Mouse (Mus musculus) spleen, embryonic (tissue): ENCODE results near the gene Dync1li1.

Experiments used
- CTCF ChIA-PET: fragments of 350-600 bp; sonication (Branson Sonifier 250); formaldehyde crosslinking; loops from one replicate; lab custom pipeline; 2022; lab: Charles Lee

Gene Dync1li1

DNA sequence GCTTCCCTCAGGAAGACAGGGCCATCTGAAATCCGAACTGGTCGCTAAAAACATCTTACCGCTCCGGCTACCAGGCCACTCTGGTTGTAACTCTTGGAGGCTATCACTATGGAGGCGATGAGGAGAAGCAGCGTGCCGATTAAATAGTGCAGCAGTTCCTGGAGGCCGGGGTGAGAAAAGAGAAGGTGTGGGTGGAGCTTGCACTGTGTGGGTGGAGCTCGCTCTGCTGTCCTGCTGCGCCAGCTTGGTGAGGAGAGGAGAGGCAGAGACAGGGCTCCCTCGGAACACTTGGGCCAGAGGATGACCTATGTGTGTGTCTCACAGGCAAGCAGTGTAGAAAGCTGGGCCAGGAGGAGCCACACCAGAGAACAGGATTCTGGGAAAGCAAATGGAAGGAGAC is 73.3 kb downstream of the Dync1li1 start:
- CTCF ChIA-PET, result interaction anchor here (0.6 to 1.5 kb wide), 2 partner anchors 8 to 169 kb away, joined by 7 read pairs; no protein-coding TSS in a partner anchor

DNA sequence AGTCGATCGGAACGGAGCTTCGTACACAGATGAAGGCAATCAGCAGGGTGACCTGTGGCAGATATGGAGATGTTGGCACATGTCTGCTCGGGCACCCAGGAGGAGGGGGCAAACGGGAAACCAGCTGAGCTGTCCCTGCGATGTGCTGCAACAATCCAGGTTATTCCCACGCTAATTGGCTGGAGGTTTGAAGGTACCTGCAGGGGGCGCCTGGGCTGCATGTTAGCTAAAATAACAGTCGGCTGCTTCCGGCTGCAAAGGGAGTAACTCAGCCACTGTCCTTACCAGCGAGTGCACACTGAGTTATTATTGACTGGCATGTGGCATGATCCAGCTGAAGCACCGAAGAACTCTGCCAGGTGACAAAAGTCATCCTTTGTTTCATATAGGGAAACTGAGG is 74.8 kb downstream of the Dync1li1 start:
- CTCF ChIA-PET, result interaction anchor here (1.5 kb wide), 1 partner anchor 10 kb away, joined by 7 read pairs; no protein-coding TSS in a partner anchor

DNA sequence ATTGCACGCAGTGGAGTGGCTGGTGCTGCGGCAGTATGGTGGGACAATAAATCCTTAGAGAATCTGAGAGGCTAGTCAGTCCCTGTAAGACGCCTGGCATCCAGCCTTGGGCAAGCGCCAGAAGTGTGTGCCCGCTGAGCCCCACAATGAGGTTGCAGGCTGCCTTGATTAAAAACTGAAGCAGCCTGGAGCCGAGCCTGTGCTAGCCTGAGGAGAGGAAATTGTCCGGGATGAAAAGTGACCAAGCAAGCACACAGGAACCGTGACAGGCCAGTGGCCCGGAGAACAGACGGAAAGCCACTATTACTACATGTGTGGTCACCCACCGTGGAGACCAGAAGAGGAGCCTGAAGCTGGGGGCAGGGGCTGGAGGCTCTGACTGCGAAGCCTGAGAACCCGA is 78.4 kb downstream of the Dync1li1 start:
- CTCF ChIA-PET, result no interaction called here

DNA sequence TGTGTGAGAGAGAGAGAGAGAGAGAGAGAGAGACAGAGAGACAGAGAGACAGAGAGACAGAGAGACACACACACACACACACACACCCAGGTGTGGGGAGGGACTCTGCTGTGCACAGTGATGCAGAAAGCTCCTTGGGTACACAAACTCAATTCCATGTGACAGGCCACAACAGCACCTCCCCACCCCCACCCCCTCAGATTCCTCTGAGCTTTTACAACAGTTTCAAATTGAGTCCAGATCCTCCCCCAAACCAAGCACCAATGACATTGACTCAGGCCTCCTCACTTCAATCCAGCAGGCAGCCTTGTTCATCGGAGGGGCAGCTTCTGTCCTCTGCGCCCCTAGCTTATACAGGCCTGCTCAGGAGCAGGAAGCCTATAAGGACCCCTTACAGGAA is 78.9 kb downstream of the Dync1li1 start:
- CTCF ChIA-PET, result interaction anchor here (0.7 kb wide), 1 partner anchor 12 kb away, joined by 3 read pairs; no protein-coding TSS in a partner anchor

DNA sequence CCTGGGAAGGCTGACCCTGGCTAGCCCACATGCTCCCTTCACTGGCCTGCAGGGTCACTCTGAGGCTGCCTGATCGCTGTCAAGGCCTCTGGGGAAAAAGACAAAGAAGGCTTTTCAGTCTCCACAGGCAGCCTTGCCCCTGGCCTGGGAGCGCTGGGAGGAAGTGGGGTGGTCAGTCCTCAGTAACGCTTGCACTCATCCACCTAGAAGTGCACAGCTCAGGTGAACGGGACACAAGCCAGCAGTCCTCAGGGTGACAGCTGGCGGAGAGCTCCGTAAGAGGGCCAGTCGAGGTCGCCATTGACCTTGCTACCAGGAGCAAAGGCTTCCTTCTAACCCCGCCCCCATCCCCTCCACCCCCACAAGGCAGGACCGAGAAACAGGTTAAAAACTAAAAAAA is 79.5 kb downstream of the Dync1li1 start:
- CTCF ChIA-PET, result interaction anchor here (0.7 kb wide), 1 partner anchor 13 kb away, joined by 3 read pairs; no protein-coding TSS in a partner anchor

DNA sequence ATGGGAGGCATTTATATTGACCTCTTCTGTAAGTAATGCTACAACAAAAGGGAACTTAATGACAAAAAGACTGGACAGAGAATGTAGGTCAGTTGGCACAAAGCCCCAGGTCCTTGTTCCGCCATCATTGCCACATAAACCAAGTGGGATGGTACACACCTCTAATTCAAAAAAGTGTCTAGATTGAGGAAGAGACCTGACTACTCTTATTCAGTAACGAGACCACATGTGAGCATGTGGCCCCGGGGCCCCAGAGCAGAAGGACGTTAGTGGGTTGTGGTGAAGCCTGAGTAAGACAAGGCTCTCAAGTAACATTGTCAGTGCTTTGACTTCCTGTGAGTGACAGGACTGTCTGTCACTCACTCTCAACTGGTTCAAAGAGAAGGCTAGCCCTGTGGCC is 81.6 kb downstream of the Dync1li1 start:
- CTCF ChIA-PET, result interaction anchor here (0.6 kb wide), 1 partner anchor 67 kb away, joined by 6 read pairs; no protein-coding TSS in a partner anchor

DNA sequence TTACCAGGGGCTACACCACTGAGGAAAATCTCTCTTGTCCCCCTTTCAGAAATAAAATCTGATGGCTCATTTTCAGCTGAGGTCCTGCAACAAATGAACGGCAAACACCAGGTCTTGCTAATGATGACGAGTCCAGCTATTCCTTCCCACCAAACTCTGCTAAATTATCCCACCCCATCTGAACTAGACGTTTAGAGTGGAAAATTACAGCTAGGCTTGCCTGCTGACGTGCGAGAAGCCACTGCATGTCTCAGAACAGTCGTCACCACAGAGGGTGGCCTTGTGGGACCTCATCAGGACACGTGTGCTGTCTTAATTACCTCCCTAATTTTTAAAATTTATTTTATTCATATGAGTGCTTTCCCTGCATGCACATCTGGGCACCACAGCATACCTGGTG is 83.0 kb downstream of the Dync1li1 start:
- CTCF ChIA-PET, result no interaction called here
